Mouse (Mus musculus) midbrain, embryonic 11.5 days (tissue): ENCODE data around the gene Hcar1. TPM values are rescaled to one million over a fixed set of nuclear protein-coding genes. Genes with fewer than 3 reads are reported as not detected.

ENCODE experiments used
- ATAC-seq: fragments of 200-750 bp; cut with Nextera tagmentation; 2 replicates; pipeline ENCODE4 v1.8.0; 2017; ENCODE audit warnings: moderate TSS enrichment, moderate library complexity; ENCODE audit not compliant: low FRiP score
- DNase-seq: peaks from one replicate; pipeline ENCODE4 v3.0.0; 2015; ENCODE audit warnings: low spot score; ENCODE audit errors: missing footprints
- H3K27ac ChIP-seq: fragments of 300-500 bp; sonication (generic); 2 replicates; pipeline ENCODE4 v1.5.1; 2014; ENCODE audit warnings: low read depth, low read length
- H3K27me3 ChIP-seq: fragments of 300-500 bp; sonication (generic); 2 replicates; pipeline ENCODE4 v1.6.1; 2014; ENCODE audit warnings: mild to moderate bottlenecking, low read length, moderate library complexity, mixed read lengths; ENCODE audit not compliant: control insufficient read depth, insufficient read depth
- H3K36me3 ChIP-seq: fragments of 300-500 bp; sonication (generic); 2 replicates; pipeline ENCODE4 v1.6.1; 2014; ENCODE audit warnings: mild to moderate bottlenecking, low read length, moderate library complexity, mixed read lengths; ENCODE audit not compliant: control insufficient read depth, insufficient read depth
- H3K4me1 ChIP-seq: fragments of 300-500 bp; sonication (generic); 2 replicates; pipeline ENCODE4 v1.6.1; 2014; ENCODE audit warnings: low read length; ENCODE audit not compliant: control insufficient read depth, insufficient read depth
- H3K4me2 ChIP-seq: fragments of 300-500 bp; sonication (generic); 2 replicates; pipeline ENCODE4 v1.6.1; 2014; ENCODE audit warnings: mild to moderate bottlenecking, moderate library complexity
- H3K4me3 ChIP-seq: fragments of 300-500 bp; sonication (generic); 2 replicates; pipeline ENCODE4 v1.5.1; 2014; ENCODE audit warnings: low read depth, low read length
- H3K9ac ChIP-seq: fragments of 300-500 bp; sonication (generic); 2 replicates; pipeline ENCODE4 v1.6.1; 2014; ENCODE audit warnings: low read length
- H3K9me3 ChIP-seq: fragments of 300-500 bp; sonication (generic); 2 replicates; pipeline ENCODE4 v1.6.1; 2016; ENCODE audit warnings: low read length; ENCODE audit not compliant: control insufficient read depth
- WGBS: fragments of 180-500 bp; shearing (Covaris S2); extraction: QIAGEN DNeasy Blood & Tissue Kit; methylation state at CpG from one replicate; pipeline ENCODE4 v1.1.7; 2014; 5-methylcytosine and 5-hydroxymethylcytosine counted together
- polyA plus RNA-seq: library from polyadenylated mRNA; unstranded; fragments of >200 nt; fragmentation: Nextera tagmentation; extraction: Ambion mirVana; gene quantifications from 2 replicates; pipeline ENCODE4 v1.2.1, GENCODE M21; 2014

The Hcar1 gene
- polyA plus RNA-seq, 1 experiment from 2014 or later: not detected

DNA sequence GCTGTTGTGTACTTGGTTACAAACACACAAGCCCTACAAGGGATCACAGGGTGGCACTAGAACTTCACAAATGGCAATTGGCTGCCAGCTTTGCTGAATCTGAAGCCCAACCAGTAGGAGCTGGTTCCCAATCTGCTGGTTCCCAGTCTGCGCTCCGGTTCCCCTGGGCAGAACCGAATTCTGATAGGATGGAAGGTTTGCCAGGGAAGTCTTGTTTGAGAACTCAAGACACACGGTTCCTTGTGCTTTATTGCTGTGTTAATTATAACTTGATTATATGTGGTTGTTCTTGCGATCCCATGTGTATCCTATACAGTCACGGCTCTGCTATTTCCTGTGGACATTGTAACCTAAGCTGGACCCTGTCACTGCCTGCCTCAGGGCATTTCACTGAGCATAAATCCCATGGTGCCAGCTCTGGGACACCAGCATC, 52.1 kb downstream of the Hcar1 start:
- no peak overlapping the region for H3K4me3 ChIP-seq
- no peaks in the 10 kb centered on the region for H3K9me3 ChIP-seq
- no peak overlapping the region for H3K9ac ChIP-seq
- H3K4me1 ChIP-seq: no peaks in the 10 kb centered on the region
- H3K4me2 ChIP-seq: no peak overlapping the region
- no peak overlapping the region for H3K27ac ChIP-seq
- 84% methylated on average over 6 of the region's 6 CpGs for WGBS
- H3K27me3 ChIP-seq: no peaks in the 10 kb centered on the region
- DNase-seq (no peak), ATAC-seq (no peak)
- H3K36me3 ChIP-seq: no peaks in the 10 kb centered on the region

Other genes with a start within 250 kb of the Hcar1 start
- gene Clip1, start 195.4 kb downstream of the Hcar1 start, polyA plus RNA-seq: 42.8 and 46.8 TPM in 2 replicates
- gene Zcchc8, start 158.9 kb downstream of the Hcar1 start, polyA plus RNA-seq: 80.8 and 84.7 TPM in 2 replicates
- 168 and 191 TPM in 2 replicates for gene Rsrc2, start 130.6 kb downstream of the Hcar1 start, polyA plus RNA-seq
- 33.6 and 34.4 TPM in 2 replicates for gene Kntc1, start 130.3 kb downstream of the Hcar1 start, polyA plus RNA-seq
- not detected in 2 replicates for gene Hcar2, start 14.5 kb downstream of the Hcar1 start, polyA plus RNA-seq
- 176 and 179 TPM in 2 replicates for gene Denr, start 27.2 kb upstream of the Hcar1 start, polyA plus RNA-seq
- 0.58 and 0.78 TPM in 2 replicates for gene Gm43518, start 47.4 kb upstream of the Hcar1 start, polyA plus RNA-seq
- 4.6 and 5.4 TPM in 2 replicates for gene Ccdc62, start 50.7 kb upstream of the Hcar1 start, polyA plus RNA-seq
- gene Hip1r, start 93.6 kb upstream of the Hcar1 start, polyA plus RNA-seq: 4.6 and 5.2 TPM in 2 replicates
- gene Vps37b, start 152.2 kb upstream of the Hcar1 start, polyA plus RNA-seq: 45.5 and 50.7 TPM in 2 replicates
- gene Abcb9, start 215.8 kb upstream of the Hcar1 start, polyA plus RNA-seq: 0.62 and 0.71 TPM in 2 replicates
- gene Ogfod2, start 232.3 kb upstream of the Hcar1 start, polyA plus RNA-seq: 10.4 and 11.4 TPM in 2 replicates
- gene Arl6ip4, start 236.1 kb upstream of the Hcar1 start, polyA plus RNA-seq: 89.3 and 95.5 TPM in 2 replicates